Mouse (Mus musculus): ENCODE results near the gene Rnf217.

Rnf217 gene

GRCm38 (mm10) chr10:31501644-31502043 lies 107.3 kb downstream of the Rnf217 start:
- no peak for DNase-seq (ENCODE audit: low read depth, low spot score)

DNA sequence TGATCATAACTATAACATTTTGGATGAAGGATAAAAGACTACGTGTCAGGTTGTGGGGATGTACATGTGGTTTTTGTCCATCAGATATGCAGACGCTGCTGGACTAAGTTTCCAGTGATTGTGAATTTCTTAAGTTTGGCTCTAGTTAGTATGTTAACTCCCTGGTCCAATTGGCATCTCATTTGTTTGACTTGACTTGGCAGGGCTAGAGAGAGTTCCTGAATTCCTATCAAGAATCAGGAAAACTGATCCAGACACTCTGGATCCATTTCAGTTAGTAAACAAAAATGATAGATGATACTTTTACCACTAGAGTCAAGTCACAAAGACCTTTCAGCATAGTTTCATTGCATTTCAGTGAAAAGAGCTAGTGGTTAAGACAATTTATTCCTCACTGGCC lies 112.1 kb downstream of the Rnf217 start:
- no peak for DNase-seq (ENCODE audit: low read depth, low spot score)

DNA sequence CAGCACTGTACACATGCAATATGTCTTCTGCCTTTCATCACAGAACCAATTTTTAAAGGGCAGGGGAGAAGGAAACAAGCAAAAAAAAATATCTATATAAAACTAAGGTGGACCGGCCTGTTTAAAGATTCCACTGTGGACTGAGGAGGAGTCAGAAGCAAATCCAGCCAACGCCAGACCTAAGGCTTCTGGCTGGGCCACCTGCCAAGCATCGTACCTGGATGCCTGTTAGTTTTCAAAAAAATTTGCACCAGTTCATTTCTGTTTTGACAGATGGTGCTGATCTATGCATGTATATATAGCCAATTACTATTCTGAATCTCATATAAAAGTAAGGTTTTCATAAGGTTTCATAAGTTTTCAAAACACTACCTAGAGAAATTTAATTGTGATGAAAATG lies 113.2 kb downstream of the Rnf217 start:
- no peak for DNase-seq (ENCODE audit: low read depth, low spot score)

GRCm38 (mm10) chr10:31494296-31494695 lies 114.7 kb downstream of the Rnf217 start:
- DNase-seq (ENCODE audit: low read depth, low spot score), result no peak

- no peak for DNase-seq (ENCODE audit: low read depth, low spot score)
Measured at GRCm38 (mm10) chr10:31467043-31467898, 141.7 kb downstream of the Rnf217 start.

DNA sequence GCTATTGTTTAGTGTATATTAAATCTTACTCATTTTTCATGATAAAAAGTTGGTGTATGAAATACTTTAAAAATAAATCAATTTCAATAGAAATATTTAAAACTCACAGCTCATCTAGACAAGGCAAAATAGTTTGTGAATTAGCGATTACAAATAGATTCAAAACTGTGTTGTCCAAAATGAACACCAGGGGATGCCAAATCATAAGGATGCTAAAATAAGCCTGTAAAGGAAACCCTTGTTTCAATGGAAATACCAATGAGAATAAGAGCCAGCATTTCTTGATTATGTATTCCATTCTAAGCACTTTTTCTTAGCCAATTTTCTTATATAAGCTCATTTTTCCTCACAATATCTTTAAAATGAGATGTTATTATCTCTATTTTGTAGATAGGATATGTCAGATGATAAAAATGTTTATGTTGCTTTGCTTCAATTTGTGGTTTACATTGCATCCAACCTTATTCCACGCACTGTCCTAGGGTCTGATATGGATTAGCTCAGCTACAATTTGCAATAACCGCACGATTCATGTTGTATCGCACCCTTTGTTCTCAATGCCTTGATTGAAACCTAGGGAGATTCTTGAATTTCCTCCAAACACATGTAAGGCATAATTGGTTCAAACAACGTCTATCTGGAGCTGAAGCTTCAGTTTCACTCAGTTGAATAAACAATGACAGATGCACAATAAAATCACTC lies 143.0 kb downstream of the Rnf217 start:
- DNase-seq (ENCODE audit: low read depth, low spot score), result peak; percentile 15

- DNase-seq (ENCODE audit: low read depth, low spot score), result no peak
Measured at GRCm38 (mm10) chr10:31465424-31465823, 143.6 kb downstream of the Rnf217 start.

DNA sequence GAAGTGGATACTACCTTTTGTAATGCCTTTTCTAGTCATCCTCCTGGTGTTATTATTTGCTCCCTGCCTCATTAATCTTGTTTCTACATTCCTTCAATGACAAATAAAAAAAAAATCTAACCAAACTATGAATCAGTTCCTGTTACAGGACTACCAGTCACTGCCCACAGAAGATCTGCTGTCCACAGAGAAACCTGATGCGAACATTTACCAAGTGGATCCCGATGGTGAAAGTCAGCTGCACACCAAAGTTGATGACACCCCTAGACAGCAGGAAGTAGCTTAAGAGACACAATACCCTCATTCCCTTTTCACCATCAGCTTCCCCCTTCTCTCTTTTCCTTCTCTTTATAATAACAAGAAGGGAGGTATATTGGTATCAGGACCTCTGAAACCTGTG lies 145.9 kb downstream of the Rnf217 start:
- no peak for DNase-seq (ENCODE audit: low read depth, low spot score)

- no peak for DNase-seq (ENCODE audit: low read depth, low spot score)
Measured at GRCm38 (mm10) chr10:31456806-31457205, 152.2 kb downstream of the Rnf217 start.

DNA sequence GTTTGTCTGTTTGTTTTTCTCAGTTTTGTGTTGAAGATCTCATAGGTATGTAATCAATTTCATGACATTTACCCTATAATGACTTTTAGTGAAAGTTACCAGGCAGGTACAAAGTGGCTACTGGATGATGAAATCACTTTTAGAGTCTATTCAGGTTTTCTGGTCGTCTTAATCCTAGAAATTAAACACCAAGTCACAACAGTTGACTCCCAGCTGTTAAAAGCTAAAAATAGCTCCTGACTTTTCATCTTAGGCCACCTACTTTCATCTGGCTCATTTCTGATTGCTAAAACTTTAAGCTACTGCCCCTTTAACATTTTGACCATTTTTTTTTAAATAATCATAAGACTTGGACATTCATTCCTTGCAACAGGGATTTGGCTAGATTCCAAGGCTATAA lies 161.9 kb downstream of the Rnf217 start:
- DNase-seq (ENCODE audit: low read depth, low spot score), result no peak

GRCm38 (mm10) chr10:31445291-31446124 lies 163.5 kb downstream of the Rnf217 start, which contains the start of gene Tpd52l1:
Tpd52l1 (minus strand) TSS chr10:31445958.
- peak; percentile 30 for DNase-seq (ENCODE audit: low read depth, low spot score)

DNA sequence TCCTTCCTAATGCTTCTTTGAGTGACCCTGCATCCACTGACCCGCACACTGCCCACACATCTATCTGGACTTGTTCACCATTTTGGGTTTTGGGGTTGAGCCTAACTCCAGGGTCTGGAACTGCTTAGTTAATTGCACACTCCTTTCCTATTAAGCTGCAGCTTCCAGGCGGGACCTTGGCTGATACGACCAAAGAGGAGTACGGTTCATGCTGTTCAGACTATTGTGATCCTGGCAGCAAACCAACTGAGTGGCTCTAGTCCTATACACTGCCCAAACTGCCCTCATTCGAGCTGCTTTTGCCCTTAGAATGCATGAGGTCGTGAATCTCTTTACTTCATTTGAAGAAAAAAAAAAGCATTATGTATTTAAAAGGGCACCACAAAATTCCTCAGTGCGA lies 164.8 kb downstream of the Rnf217 start:
- no peak for DNase-seq (ENCODE audit: low read depth, low spot score)

Data from retina, adult 2 months (tissue).